Mouse (Mus musculus): ENCODE measurements around the gene Zzz3. TPM values are rescaled to one million over a fixed set of nuclear protein-coding genes. Genes with fewer than 3 reads are reported as not detected.

The Zzz3 gene
- polyA plus RNA-seq, 1 experiment, result 35.7 TPM

DNA sequence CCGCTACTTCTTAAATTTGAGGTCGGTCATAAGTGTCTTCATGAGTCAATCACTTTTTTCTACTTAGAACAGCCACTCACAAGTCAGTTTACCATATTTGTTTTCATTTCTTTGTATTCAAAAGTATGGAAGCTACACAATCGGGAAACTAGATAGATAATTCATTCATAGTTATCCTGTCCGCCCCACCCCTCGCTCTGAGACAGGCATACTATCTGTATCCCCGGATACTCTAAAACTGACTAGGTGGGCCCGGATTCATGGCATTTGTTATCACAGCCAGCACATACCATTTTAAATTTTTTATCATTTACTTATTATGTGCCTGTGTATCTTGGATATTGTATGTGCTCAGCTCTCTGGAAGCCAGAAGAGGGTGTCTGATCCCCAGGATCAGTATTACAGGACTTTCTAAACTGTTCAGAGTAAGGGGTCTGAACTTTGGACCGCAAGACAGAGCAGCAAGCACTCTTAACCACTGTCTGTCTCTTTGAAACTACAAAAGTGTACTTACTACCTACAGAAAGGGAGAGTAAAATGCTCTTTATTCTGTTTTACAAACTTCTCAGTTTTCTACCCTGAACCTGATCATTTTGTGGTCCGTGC is 2.2 kb downstream of the Zzz3 start:
- no peak for TF ChIP-seq CTCF (IDR thresholded peaks at IDR 0.05; ENCODE audit: borderline replicate concordance, control insufficient read depth, extremely low read depth, insufficient read depth, low read length, poor library complexity)
- TF ChIP-seq POLR2A (IDR thresholded peaks at IDR 0.05; ENCODE audit: control insufficient read depth, extremely low read depth, insufficient read depth, low read length, poor library complexity), result no peak
- 58% methylated on average over 9 of the region's 9 CpGs for WGBS
- no peaks in the 10 kb centered on the region for H3K36me3 ChIP-seq (ENCODE audit: control insufficient read depth, insufficient read depth, low read length)
- DNase-seq, result no peak
- no peak overlapping the region for H3K27ac ChIP-seq (ENCODE audit: control insufficient read depth, insufficient read depth, low read length)
- no peak overlapping the region for H3K4me3 ChIP-seq (ENCODE audit: control insufficient read depth, insufficient read depth, low read length)
- peaks cover 4% of the 10 kb centered on the region for H3K4me1 ChIP-seq (replicated peaks; ENCODE audit: control insufficient read depth, insufficient read depth, low read length)
- H3K27me3 ChIP-seq (ENCODE audit: control insufficient read depth, insufficient read depth, low read length), result no peaks in the 10 kb centered on the region

DNA sequence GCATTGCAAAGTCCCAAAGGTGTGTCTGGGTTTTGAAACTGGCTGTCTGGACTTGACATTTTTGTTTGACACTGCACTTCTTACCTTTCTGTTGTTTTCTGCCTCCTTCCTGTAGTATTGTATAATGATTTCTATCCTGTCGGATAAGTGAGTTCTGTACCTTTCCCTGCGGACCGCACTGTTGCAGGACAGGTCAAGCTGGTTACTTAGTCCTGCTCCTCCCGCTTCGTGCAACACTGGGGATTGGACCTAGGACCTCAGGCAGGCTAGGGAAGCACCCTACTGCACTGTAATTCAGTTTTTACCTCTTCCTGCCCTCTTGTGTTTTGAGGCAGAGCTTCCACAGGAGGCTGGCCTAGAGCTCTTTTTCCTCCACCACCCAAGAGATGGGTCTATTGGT is 5.2 kb downstream of the Zzz3 start:
- Histone ChIP-seq H3K27ac (ENCODE audit: control insufficient read depth, insufficient read depth, low read length) (no peak overlapping the region), H3K36me3 (ENCODE audit: control insufficient read depth, insufficient read depth, low read length) (no peaks in the 10 kb centered on the region), H3K4me1 (replicated peaks; ENCODE audit: control insufficient read depth, insufficient read depth, low read length) (peaks cover 4% of the 10 kb centered on the region), H3K4me3 (ENCODE audit: control insufficient read depth, insufficient read depth, low read length) (no peak overlapping the region), H3K27me3 (ENCODE audit: control insufficient read depth, insufficient read depth, low read length) (no peaks in the 10 kb centered on the region)
- DNase-seq, result no peak
- TF ChIP-seq POLR2A (IDR thresholded peaks at IDR 0.05; ENCODE audit: control insufficient read depth, extremely low read depth, insufficient read depth, low read length, poor library complexity), result no peak
- TF ChIP-seq CTCF (IDR thresholded peaks at IDR 0.05; ENCODE audit: borderline replicate concordance, control insufficient read depth, extremely low read depth, insufficient read depth, low read length, poor library complexity), result no peak
- WGBS, result 98% methylated on average over 5 of the region's 5 CpGs

DNA sequence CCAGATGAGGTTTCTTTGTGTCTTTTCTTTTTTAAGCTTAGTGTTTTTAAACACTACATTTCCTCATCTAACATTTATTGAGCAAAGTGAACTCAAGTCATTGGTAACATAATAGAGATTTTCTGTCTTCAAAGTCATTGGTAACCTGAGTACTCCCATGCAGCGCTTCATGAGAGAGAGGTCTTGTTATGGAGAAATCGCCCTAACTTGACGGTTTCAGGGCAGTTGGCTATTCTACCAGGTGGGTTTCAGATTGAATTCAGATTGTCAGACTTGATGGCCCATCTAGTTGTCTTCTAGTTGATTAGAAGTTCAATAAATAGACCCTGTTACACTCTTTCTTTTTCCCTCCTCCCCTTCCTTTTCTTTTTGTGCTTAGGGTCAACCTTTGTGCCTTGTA is 5.6 kb downstream of the Zzz3 start:
- Histone ChIP-seq H3K27me3 (ENCODE audit: control insufficient read depth, insufficient read depth, low read length) (no peaks in the 10 kb centered on the region), H3K36me3 (ENCODE audit: control insufficient read depth, insufficient read depth, low read length) (no peaks in the 10 kb centered on the region), H3K27ac (ENCODE audit: control insufficient read depth, insufficient read depth, low read length) (no peak overlapping the region), H3K4me3 (ENCODE audit: control insufficient read depth, insufficient read depth, low read length) (no peak overlapping the region), H3K4me1 (replicated peaks; ENCODE audit: control insufficient read depth, insufficient read depth, low read length) (peaks cover 4% of the 10 kb centered on the region)
- TF ChIP-seq CTCF (IDR thresholded peaks at IDR 0.05; ENCODE audit: borderline replicate concordance, control insufficient read depth, extremely low read depth, insufficient read depth, low read length, poor library complexity), result no peak
- TF ChIP-seq POLR2A (IDR thresholded peaks at IDR 0.05; ENCODE audit: control insufficient read depth, extremely low read depth, insufficient read depth, low read length, poor library complexity), result no peak
- 94% methylated on average over 3 of the region's 3 CpGs for WGBS
- no peak for DNase-seq

DNA sequence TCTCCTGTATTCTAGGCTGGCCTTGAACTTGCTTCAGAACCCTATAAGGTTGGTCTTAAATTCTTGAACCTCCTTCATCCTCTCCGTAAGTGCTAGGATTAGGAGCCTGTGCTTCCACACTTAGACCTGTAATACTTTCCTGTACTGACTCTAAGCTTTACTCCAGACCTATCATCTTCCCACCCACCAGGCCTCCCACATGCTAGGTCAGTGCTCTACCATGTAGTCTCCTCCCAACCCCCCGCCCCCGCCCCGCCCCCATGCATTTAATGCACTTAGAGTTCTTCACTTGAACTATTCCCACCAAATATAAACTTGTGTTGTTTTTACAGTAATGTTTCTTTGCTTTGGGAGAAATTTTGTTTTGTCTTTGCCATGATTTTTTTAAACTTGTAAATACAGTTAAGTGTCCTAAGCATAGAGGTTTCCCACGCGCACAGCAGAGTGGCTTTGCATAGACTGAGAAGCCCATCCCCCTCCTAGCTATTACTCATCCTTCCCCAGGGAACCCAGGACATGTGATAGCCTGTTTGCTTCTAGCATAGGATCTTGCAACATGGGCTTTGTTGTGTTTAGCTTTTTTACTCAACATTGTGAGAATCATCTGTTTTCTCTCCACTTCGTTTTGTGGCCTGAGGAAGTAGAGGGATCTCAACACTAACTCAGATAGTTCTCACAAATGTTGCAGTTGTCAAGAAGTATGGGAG is 6.8 kb downstream of the Zzz3 start:
- TF ChIP-seq POLR2A (IDR thresholded peaks at IDR 0.05; ENCODE audit: control insufficient read depth, extremely low read depth, insufficient read depth, low read length, poor library complexity) (no peak), CTCF (IDR thresholded peaks at IDR 0.05; ENCODE audit: borderline replicate concordance, control insufficient read depth, extremely low read depth, insufficient read depth, low read length, poor library complexity) (no peak)
- no peaks in the 10 kb centered on the region for H3K36me3 ChIP-seq (ENCODE audit: control insufficient read depth, insufficient read depth, low read length)
- no peak overlapping the region for H3K4me3 ChIP-seq (ENCODE audit: control insufficient read depth, insufficient read depth, low read length)
- H3K27ac ChIP-seq (ENCODE audit: control insufficient read depth, insufficient read depth, low read length), result no peak overlapping the region
- peaks cover 4% of the 10 kb centered on the region for H3K4me1 ChIP-seq (replicated peaks; ENCODE audit: control insufficient read depth, insufficient read depth, low read length)
- 93% methylated on average over 7 of the region's 7 CpGs for WGBS
- no peaks in the 10 kb centered on the region for H3K27me3 ChIP-seq (ENCODE audit: control insufficient read depth, insufficient read depth, low read length)
- no peak for DNase-seq

DNA sequence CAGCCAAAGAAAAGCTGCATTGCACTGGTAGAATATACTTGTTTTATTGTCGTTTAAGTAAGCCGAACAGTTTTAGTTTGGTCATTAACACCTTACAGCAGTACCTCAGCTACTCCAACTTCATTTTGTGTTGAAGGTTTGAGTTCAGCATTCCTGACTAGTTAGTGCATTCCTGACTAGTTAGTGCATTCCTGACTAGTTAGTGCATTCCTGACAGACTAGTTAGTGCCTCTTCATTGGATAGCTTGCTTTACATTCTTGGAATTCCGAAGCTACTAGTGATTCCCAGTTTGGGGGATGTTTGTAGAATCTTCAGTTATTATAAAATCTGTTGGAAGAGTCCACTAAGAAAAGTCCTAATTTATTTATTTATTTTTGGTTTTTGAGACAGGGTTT is 7.4 kb downstream of the Zzz3 start:
- Histone ChIP-seq H3K27ac (ENCODE audit: control insufficient read depth, insufficient read depth, low read length) (no peak overlapping the region), H3K4me1 (replicated peaks; ENCODE audit: control insufficient read depth, insufficient read depth, low read length) (peaks cover 4% of the 10 kb centered on the region)

DNA sequence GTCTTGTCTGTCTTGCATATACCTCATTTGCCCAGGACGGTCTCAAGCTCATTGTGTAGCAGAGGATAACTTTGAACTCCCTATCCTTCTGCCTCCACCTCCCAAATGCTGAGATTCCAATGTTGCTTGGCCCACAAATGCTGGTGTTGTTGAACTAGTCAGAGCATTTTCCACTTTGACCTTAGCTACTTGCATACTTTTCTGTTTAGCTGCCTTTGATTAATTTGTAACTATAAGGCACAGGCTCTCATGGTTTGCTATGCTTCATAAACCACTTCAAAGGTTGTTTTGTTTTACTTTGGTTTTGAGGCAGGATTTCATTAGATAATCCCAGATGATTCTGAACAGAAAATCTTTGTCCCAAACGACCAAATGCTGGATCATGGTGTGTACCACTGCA is 8.6 kb downstream of the Zzz3 start:
- Histone ChIP-seq H3K4me3 (ENCODE audit: control insufficient read depth, insufficient read depth, low read length) (no peak overlapping the region), H3K36me3 (ENCODE audit: control insufficient read depth, insufficient read depth, low read length) (no peaks in the 10 kb centered on the region), H3K27ac (ENCODE audit: control insufficient read depth, insufficient read depth, low read length) (no peak overlapping the region), H3K4me1 (replicated peaks; ENCODE audit: control insufficient read depth, insufficient read depth, low read length) (peaks cover 4% of the 10 kb centered on the region), H3K27me3 (ENCODE audit: control insufficient read depth, insufficient read depth, low read length) (no peaks in the 10 kb centered on the region)
- 71% methylated on average over 2 of the region's 2 CpGs for WGBS
- no peak for DNase-seq
- TF ChIP-seq CTCF (IDR thresholded peaks at IDR 0.05; ENCODE audit: borderline replicate concordance, control insufficient read depth, extremely low read depth, insufficient read depth, low read length, poor library complexity) (no peak), POLR2A (IDR thresholded peaks at IDR 0.05; ENCODE audit: control insufficient read depth, extremely low read depth, insufficient read depth, low read length, poor library complexity) (no peak)

More for the DNA sequence above, 7.4 kb downstream of the Zzz3 start:
- no peak for TF ChIP-seq POLR2A (IDR thresholded peaks at IDR 0.05; ENCODE audit: control insufficient read depth, extremely low read depth, insufficient read depth, low read length, poor library complexity)
- no peak for TF ChIP-seq CTCF (IDR thresholded peaks at IDR 0.05; ENCODE audit: borderline replicate concordance, control insufficient read depth, extremely low read depth, insufficient read depth, low read length, poor library complexity)
- H3K4me3 ChIP-seq (ENCODE audit: control insufficient read depth, insufficient read depth, low read length), result no peak overlapping the region
- no peak for DNase-seq
- WGBS, result 95% methylated on average over 3 of the region's 3 CpGs
- H3K36me3 ChIP-seq (ENCODE audit: control insufficient read depth, insufficient read depth, low read length), result no peaks in the 10 kb centered on the region
- no peaks in the 10 kb centered on the region for H3K27me3 ChIP-seq (ENCODE audit: control insufficient read depth, insufficient read depth, low read length)
